Mouse (Mus musculus): ENCODE measurements around the gene Nek5. TPM values are rescaled to one million over a fixed set of nuclear protein-coding genes. Genes with fewer than 3 reads are reported as not detected.
A peak's percentile ranks its signal among the peaks of the same experiment; 100 is the strongest.

Nek5 gene
- polyA plus RNA-seq, 1 experiment: not detected

DNA sequence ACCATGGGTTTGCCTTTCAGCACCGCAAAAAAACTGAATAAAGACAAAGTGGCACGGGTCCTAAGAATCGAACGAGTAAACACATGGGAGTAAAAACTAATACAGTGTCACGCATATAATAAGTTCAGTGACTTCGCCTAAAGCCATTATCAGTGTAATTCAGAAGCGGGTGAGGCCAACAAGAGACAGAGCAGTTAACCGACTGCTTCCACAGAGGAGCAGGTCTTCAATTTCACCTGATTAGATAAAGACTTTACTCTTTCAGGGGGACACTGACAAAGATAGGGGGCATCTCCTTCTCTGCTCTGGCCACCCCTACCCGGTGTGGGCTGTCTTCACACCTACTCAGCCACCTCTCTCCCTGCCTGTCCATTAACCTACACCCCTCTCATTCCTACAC is 66.5 kb downstream of the Nek5 start:
- Histone ChIP-seq H3K36me3 (ENCODE audit: control insufficient read depth) (peaks cover 25% of the 10 kb centered on the region), H3K9me3 (ENCODE audit: control insufficient read depth, low read length) (no peaks in the 10 kb centered on the region), H3K27me3 (ENCODE audit: control insufficient read depth) (no peaks in the 10 kb centered on the region), H3K4me1 (ENCODE audit: control insufficient read depth) (peaks cover 79% of the 10 kb centered on the region), H3K4me3 (replicated peaks) (peak overlapping the region; percentile 86)
- peak; percentile 35 for TF ChIP-seq GATA1 (IDR thresholded peaks at IDR 0.05; ENCODE audit: low read length)
- no peak for TF ChIP-seq TAL1 (IDR thresholded peaks at IDR 0.05; ENCODE audit: low read length)

DNA sequence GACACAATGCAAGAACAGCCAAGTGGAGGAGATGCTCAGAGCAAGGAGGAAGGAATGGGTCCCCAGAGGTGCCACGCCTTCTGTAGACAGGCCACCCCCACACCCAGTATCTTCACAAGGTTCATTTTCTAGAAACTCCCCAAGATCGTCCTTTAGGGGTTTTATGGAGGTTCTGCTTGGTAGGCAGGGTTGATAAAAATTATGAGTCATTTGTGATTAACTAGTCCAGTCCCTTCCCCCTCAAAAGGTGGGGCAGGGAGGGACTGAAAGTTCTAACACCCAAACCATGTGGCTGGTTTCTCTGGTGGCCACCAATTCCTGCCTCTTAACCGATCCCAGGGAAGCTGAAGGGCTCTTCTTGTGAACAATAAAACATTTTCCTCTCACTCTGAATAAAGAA is 68.0 kb downstream of the Nek5 start:
- Histone ChIP-seq H3K4me3 (replicated peaks) (peak overlapping the region; percentile 25), H3K4me1 (ENCODE audit: control insufficient read depth) (peaks cover 77% of the 10 kb centered on the region), H3K36me3 (ENCODE audit: control insufficient read depth) (peaks cover 25% of the 10 kb centered on the region), H3K9me3 (ENCODE audit: control insufficient read depth, low read length) (no peaks in the 10 kb centered on the region), H3K27me3 (ENCODE audit: control insufficient read depth) (no peaks in the 10 kb centered on the region)
- TF ChIP-seq TAL1 (IDR thresholded peaks at IDR 0.05; ENCODE audit: low read length) (no peak), GATA1 (IDR thresholded peaks at IDR 0.05; ENCODE audit: low read length) (no peak)

DNA sequence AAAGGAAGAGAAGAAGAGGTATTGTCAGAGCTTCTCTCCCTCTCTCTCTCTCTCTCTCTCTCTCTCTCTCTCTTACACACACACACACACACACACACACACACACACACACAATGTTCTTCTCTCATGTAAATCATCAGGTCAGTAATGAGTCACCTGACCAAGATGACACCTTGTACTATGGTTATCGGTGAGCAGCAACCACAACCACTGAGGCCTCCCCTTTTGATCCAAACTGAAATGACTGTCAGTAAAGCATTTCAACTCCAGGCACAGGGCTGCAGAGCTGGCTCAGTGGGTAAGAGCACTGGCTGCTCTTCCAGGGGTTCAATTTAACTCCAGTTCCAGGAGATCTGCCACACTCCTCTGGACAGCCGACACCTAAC is 69.4 kb downstream of the Nek5 start:
- peaks cover 29% of the 10 kb centered on the region for H3K36me3 ChIP-seq (ENCODE audit: control insufficient read depth)
- H3K9me3 ChIP-seq (ENCODE audit: control insufficient read depth, low read length): no peaks in the 10 kb centered on the region
- H3K4me1 ChIP-seq (ENCODE audit: control insufficient read depth): peaks cover 69% of the 10 kb centered on the region
- peak overlapping the region; percentile 52 for H3K4me3 ChIP-seq (replicated peaks)
- H3K27me3 ChIP-seq (ENCODE audit: control insufficient read depth): no peaks in the 10 kb centered on the region
- TF ChIP-seq GATA1 (IDR thresholded peaks at IDR 0.05; ENCODE audit: low read length) (no peak), TAL1 (IDR thresholded peaks at IDR 0.05; ENCODE audit: low read length) (no peak)

DNA sequence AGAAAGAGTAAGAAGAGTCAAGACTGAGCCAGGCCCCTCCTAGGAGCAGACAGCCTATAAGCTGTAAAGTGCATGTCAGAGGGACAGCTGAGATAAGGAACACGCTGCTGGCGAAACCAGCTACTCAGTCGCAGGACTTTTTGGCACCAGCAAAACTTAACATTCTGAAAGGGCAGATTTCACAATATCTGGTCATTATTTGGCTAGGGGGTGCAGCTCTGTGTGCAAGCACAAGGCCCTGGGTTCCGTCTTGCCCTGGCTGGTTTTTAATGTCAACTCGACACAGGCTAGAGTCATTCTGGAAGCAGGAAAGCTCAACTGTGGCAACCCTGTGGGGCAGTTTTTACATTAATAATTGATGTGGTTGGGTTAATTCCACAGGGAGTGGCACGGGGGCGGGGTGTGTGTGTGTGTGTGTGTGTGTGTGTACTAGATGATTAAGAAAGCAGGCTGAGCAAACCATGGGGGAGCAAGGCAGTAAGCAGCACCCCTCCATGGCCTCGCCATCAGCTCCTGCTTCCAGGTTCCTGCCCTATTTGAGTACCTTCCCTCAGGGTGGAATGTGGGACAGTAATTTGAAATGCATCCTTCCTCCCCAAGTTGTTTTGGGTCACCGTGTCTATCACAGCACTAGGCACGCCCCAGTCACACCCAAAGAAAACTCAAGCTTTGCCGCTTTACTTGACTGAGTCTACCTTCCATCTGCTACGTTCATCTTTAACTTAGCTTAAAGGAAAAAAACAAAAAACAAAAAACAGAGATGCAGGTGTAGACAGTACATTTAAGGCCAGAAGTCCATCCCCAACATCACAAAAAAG is 70.0 kb downstream of the Nek5 start:
- Histone ChIP-seq H3K4me1 (ENCODE audit: control insufficient read depth) (peaks cover 67% of the 10 kb centered on the region), H3K27me3 (ENCODE audit: control insufficient read depth) (no peaks in the 10 kb centered on the region), H3K4me3 (replicated peaks) (peak overlapping the region; percentile 52), H3K36me3 (ENCODE audit: control insufficient read depth) (peaks cover 34% of the 10 kb centered on the region), H3K9me3 (ENCODE audit: control insufficient read depth, low read length) (no peaks in the 10 kb centered on the region)
- TF ChIP-seq TAL1 (IDR thresholded peaks at IDR 0.05; ENCODE audit: low read length) (no peak), GATA1 (IDR thresholded peaks at IDR 0.05; ENCODE audit: low read length) (peak; percentile 54; the same call in 1 of the 2 replicates)

DNA sequence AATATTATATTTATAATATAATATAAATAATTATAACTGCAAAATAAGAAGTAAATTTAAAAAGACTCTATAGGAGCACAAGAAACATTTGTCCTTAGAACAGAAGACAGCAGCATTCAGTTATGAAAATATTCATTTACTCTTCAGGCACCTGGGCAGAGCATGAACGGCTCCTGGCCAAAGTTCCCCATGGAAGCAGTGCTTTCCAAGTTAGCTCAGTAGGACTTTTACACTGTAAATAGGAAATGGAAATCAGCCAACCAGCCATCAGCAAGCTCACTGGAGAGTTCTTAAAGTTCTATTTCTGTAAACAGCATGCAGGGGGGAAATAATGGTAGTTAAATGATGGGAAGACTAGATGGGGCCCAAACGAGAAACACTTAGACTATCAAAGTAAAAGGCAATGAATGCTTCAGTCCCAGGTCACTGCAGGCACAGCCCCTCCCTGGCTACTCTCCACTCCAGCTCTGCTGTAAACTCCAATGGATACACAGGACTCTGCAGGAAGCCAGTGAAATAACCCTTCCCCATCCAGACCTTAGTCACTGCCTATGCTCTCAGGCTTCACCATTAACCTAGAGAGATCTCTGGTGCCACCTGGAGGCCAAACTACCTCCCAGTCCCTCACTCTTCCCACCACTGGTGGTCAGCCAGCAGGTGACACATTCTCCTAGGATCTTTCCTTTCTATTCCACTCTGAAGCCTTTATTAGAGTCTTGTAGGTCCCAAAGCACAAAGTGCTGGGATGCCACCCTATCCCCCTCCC is 77.0 kb downstream of the Nek5 start:
- no peak overlapping the region for H3K4me3 ChIP-seq (replicated peaks)
- no peaks in the 10 kb centered on the region for H3K27me3 ChIP-seq (ENCODE audit: control insufficient read depth)
- H3K4me1 ChIP-seq (ENCODE audit: control insufficient read depth): peaks cover 14% of the 10 kb centered on the region
- TF ChIP-seq GATA1 (IDR thresholded peaks at IDR 0.05; ENCODE audit: low read length): no peak
- no peak for TF ChIP-seq TAL1 (IDR thresholded peaks at IDR 0.05; ENCODE audit: low read length)
- peaks cover 33% of the 10 kb centered on the region for H3K36me3 ChIP-seq (ENCODE audit: control insufficient read depth)
- no peaks in the 10 kb centered on the region for H3K9me3 ChIP-seq (ENCODE audit: control insufficient read depth, low read length)

DNA sequence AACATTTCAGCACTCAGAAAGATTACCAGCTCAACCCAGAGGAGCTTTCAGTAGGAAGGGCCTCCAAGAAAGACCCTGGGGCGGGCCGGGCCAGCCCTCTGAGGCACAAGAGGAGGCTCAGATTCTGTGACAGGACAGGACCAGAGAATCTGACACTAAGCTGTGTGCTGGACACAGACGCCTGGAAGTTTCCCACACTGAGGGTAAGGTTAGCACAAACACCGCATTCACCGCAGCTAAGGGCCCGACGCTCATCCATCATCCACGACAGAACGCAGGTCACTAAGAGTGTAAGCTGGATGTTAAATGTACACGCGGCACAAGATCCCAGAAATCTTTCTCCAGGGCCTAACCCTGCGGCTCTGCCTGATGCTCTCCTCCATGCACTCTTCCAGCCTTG is 81.1 kb downstream of the Nek5 start:
- Histone ChIP-seq H3K9me3 (ENCODE audit: control insufficient read depth, low read length) (no peaks in the 10 kb centered on the region), H3K4me1 (ENCODE audit: control insufficient read depth) (peaks cover 27% of the 10 kb centered on the region), H3K4me3 (replicated peaks) (no peak overlapping the region), H3K27me3 (ENCODE audit: control insufficient read depth) (no peaks in the 10 kb centered on the region), H3K36me3 (ENCODE audit: control insufficient read depth) (peaks cover 23% of the 10 kb centered on the region)
- TF ChIP-seq GATA1 (IDR thresholded peaks at IDR 0.05; ENCODE audit: low read length) (no peak), TAL1 (IDR thresholded peaks at IDR 0.05; ENCODE audit: low read length) (no peak)

DNA sequence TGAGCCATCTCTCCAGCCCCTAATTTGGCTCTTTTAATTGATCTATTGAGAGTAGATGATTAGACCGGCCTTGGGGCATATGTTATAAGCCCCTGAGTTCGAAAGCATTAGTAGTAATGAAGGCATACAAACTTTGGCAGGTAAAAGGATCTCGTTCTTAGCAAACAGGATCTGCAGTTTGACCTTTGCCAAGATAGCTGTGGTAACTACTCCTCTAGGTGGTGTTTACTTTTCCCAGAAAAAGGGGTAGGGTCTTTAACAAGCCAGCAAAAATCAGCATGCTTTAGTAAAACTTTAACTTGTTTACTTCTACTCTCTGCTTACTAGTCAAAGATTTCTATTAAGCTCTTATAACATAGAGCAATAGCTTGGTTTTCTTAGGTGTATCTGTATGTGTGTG is 82.3 kb downstream of the Nek5 start:
- no peak for TF ChIP-seq TAL1 (IDR thresholded peaks at IDR 0.05; ENCODE audit: low read length)
- TF ChIP-seq GATA1 (IDR thresholded peaks at IDR 0.05; ENCODE audit: low read length): no peak
- H3K36me3 ChIP-seq (ENCODE audit: control insufficient read depth): peaks cover 32% of the 10 kb centered on the region
- H3K27me3 ChIP-seq (ENCODE audit: control insufficient read depth): no peaks in the 10 kb centered on the region
- no peak overlapping the region for H3K4me3 ChIP-seq (replicated peaks)
- peaks cover 23% of the 10 kb centered on the region for H3K4me1 ChIP-seq (ENCODE audit: control insufficient read depth)
- H3K9me3 ChIP-seq (ENCODE audit: control insufficient read depth, low read length): no peaks in the 10 kb centered on the region

DNA sequence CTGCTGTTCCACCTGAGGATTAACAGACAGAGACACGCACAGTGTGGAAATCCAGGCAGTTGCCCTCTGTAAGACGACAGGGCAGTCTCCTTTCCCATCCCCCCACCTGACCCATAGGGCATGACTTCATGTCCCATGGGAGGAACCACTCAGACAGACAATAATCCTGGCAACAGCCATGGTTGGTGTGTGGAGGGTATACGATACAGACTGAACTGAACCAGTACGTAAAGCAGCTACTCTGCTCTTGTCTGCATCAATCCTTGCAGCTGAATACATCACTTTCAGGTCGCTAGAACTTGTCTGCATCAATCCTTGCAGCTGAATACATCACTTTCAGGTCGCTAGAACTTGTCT is 84.7 kb downstream of the Nek5 start:
- Histone ChIP-seq H3K27me3 (ENCODE audit: control insufficient read depth) (no peaks in the 10 kb centered on the region), H3K36me3 (ENCODE audit: control insufficient read depth) (peaks cover 53% of the 10 kb centered on the region), H3K4me1 (ENCODE audit: control insufficient read depth) (peaks cover 23% of the 10 kb centered on the region), H3K9me3 (ENCODE audit: control insufficient read depth, low read length) (no peaks in the 10 kb centered on the region), H3K4me3 (replicated peaks) (no peak overlapping the region)
- TF ChIP-seq GATA1 (IDR thresholded peaks at IDR 0.05; ENCODE audit: low read length): no peak

DNA sequence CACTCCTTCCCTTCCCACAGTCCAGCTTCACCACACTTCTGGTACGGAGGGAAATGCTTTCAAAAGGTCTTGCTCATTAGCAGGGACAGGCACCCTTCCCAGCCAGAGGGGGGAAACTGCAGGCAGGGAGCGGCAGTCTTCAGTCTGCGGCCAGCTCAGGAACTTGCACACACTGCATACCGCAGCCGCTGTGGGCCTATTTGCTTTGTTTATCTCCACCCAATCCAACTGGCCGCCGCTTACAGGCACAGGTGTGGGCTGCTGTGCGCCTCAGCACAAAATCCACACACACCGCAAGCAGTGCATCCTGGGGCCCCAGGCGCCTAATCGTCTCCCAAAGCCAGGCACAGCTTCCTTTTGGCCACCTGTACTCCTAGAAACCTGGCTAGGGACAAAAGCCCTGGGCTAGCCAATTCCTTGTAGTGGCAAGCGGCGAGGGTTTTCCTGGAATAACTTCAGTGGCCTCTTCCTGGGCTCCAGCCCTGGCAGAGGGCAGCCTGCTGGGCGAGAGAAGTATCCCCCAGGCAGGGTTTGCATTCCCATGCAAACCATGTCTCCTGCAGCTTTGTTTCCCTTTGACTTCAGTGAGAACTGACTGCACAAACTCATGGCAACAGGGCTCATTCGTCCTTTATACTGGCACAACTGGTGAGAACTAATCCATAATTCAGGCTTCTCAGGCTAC is 85.2 kb downstream of the Nek5 start:
- no peak for TF ChIP-seq TAL1 (IDR thresholded peaks at IDR 0.05; ENCODE audit: low read length)
- no peak for TF ChIP-seq GATA1 (IDR thresholded peaks at IDR 0.05; ENCODE audit: low read length)
- no peaks in the 10 kb centered on the region for H3K27me3 ChIP-seq (ENCODE audit: control insufficient read depth)
- H3K9me3 ChIP-seq (ENCODE audit: control insufficient read depth, low read length): no peaks in the 10 kb centered on the region
- peaks cover 57% of the 10 kb centered on the region for H3K36me3 ChIP-seq (ENCODE audit: control insufficient read depth)
- H3K4me3 ChIP-seq (replicated peaks): peak overlapping the region; percentile 25
- H3K4me1 ChIP-seq (ENCODE audit: control insufficient read depth): peaks cover 23% of the 10 kb centered on the region

All from erythroblast, embryonic 14.5 days (primary cell).